Mouse (Mus musculus): ENCODE results near the gene Rpl31. TPM values are rescaled to one million over a fixed set of nuclear protein-coding genes. Genes with fewer than 3 reads are reported as not detected.

Rpl31 gene
- polyA plus RNA-seq (2017; shearing (Covaris generic)): 234 TPM

GRCm38 (mm10) chr1:39367601-39368266 is at the start of gene Rpl31:
Gene Rpl31, plus strand, starts transcription at chr1:39367842.

Other genes starting within 250 kb of the Rpl31 start
- gene Npas2, start 174.1 kb upstream of the Rpl31 start, polyA plus RNA-seq (2017; shearing (Covaris generic)): not detected
- 2.2 TPM for gene Tbc1d8, start 110.9 kb downstream of the Rpl31 start, polyA plus RNA-seq (2017; shearing (Covaris generic))
- 8.0 TPM for gene Cnot11, start 167.2 kb downstream of the Rpl31 start, polyA plus RNA-seq (2017; shearing (Covaris generic))
- gene Rnf149, start 209.6 kb downstream of the Rpl31 start, polyA plus RNA-seq (2017; shearing (Covaris generic)): 8.9 TPM

Measured in inflammation-experienced regulatory T-cells, adult 16 weeks (primary cell).